Mouse (Mus musculus): ENCODE data around the gene Optc.

Optc gene

DNA sequence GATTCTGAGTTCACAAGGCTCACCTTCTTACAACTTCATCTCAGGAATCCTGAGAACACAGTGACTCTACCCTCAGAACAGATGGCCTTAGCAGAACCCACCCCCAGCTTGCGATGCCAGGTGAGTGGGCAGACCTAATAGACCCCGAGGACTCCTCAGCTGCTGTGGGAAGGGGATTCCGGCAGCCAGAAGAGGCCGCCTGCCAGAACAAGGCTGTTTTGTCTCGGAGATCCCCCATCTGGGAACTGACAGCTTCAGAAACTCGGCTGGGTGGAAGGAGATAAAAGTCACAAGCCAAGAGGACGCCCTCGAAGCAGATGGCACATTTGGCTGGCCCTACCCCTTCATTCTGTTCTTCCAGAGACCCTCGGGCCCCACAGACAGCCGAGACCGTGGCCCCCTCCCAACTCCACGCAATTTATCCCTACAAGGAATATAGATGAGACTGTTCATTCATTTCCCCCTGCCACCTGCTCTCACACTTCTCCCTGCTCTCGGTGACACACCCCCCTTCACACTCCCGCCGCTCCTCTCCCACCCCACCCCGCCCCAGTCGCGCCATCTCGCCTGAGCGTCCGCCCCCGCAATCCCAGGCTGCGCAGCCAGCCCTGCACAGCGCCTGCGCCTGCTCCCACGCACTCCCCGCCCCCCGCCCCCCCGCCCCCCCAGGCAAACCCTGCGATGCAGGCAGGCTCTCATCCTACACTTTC lies at the start of gene Optc:
TSS of gene Optc (minus strand) at position 51 of the 710 bp plus-strand sequence.
- DNase-seq, result peak; percentile 80

DNA sequence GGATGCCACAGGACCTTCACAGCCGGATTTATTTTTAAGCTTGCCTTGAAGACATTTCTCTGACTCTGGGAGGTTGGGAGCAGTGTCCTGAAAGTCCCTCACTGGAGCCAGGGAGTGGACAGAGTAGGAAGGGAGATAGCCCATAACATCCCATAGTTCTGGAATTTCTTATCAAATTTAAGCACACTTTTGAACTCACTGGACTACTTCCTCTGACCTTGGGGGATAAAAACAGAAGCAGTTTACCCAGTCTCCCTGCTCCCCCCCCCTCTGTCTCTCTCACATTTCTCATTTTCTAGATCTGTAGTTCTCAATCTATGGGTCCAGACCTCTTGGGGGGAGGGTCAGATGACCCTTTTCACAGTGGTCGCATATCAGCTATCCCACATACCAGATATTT lies 46.2 kb upstream of the Optc start:
- DNase-seq, result no peak

GRCm38 (mm10) chr1:133953261-133953742 lies 45.5 kb upstream of the Optc start:
- DNase-seq, result peak; percentile 60 to 66

GRCm38 (mm10) chr1:133951598-133951997 lies 43.8 kb upstream of the Optc start:
- no peak for DNase-seq

- no peak for DNase-seq
Observed at GRCm38 (mm10) chr1:133950061-133950782, 42.4 kb upstream of the Optc start.

GRCm38 (mm10) chr1:133945106-133945505 lies 37.3 kb upstream of the Optc start:
- DNase-seq, result no peak

GRCm38 (mm10) chr1:133941904-133942303 lies 34.1 kb upstream of the Optc start:
- no peak for DNase-seq

DNA sequence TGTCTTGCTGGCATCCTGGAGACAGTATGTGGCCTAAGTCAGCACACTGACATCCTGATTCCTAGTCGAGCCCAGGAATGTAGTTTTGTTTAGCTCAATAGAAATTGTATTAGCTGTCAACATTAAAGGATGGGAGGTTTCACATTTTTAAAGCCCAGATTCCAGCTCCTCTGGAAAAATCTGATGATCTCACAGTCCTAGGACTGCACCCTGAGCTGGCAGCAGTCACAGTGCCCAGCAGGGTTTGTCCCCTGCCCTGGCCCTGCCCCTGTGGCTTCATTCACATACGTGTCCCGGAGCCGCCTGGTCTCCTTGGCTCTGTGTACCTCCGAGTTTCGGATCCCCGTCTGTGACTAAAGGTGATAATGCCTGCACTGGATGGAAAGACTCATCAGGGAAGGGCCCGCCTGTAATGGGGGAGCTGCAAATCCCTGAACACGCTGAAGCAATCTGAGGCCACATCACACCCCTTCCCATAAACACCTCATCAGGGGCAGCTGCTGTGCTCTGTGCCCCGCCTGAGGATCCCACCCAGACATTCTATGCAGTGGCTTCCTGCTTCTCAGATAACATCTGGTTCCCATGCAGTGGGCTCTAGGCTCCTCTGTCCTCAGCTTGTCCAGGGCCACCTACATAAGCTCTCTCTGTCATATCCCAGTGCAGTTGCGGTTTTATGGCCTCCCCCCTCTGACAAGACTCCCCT lies 33.5 kb upstream of the Optc start:
- DNase-seq, result no peak

- no peak for DNase-seq
Observed at GRCm38 (mm10) chr1:133940481-133941092, 32.8 kb upstream of the Optc start.

- DNase-seq, result no peak
Observed at GRCm38 (mm10) chr1:133939708-133940107, 31.9 kb upstream of the Optc start.

- no peak for DNase-seq
Observed at GRCm38 (mm10) chr1:133936169-133936568, 28.4 kb upstream of the Optc start.

DNA sequence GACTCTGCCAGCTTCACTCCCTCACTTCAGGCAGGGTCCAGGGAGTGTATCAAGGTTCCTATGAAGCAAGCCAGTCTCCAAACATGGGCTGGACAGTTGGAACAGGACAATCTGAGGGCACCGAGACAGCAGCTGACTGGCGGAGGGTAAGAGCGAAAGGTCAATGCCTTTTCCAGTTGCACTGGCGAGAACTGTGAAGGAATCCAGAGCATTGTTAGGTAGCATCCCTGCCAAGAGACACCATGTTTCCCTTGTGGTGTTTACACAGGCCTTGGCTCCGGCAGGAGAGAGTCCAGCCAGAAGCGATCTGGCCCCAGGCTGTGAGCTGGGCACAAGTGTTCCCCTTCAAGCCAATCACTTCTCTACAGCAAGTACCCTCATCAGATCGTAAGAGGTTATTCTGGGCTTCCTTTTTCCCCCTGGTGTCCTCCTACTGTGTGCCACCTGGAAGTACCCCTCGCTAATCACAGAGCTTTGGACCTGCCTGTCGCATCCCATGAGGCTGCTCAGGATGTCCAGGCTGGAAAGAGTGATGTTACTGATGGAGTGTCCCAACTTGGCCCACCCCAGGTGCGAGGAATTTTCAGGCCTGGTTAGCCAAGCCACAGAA lies 26.7 kb upstream of the Optc start:
- peak; percentile 60 to 69 for DNase-seq

GRCm38 (mm10) chr1:133933301-133934195 lies 25.7 kb upstream of the Optc start:
- DNase-seq, result no peak

DNA sequence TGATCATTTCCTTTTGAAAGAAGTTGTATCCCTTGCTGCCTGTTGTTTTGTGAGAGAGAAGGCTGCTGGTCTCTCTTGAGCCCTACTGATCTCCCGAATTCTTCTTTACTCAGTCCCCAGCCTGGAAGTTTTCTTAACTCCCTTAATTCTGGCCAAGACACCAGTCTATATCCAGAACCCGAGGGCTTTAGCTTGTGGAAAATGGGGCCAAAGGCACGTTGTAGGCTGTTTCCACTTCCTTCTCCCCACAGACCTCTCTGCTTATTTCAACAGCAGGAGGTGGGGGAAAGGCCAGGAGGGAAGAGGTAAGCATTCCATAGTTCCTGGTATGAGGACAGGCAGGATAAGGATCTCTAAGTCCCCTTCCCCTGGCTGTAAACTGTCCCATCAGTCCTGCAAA lies 22.2 kb upstream of the Optc start:
- DNase-seq, result no peak

DNA sequence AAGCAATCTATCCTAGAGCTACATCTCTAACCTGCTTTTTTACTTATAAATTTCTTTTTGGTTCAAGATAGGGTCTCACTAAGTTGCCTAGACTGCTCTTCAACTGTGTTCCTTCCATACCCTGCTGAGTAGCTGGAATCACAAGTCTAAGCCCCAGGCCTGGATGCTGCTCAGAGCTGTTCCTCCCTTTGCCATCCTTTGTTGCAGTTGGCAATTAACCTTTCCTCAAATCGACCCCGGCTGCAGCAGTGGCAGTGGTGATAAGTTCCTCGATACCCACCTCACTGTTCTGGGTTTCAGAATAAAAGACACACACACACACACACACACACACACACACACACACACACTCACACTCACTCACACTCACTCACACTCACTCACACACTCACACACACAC lies 17.4 kb upstream of the Optc start:
- no peak for DNase-seq

GRCm38 (mm10) chr1:133924141-133924875 lies 16.5 kb upstream of the Optc start:
- no peak for DNase-seq

DNA sequence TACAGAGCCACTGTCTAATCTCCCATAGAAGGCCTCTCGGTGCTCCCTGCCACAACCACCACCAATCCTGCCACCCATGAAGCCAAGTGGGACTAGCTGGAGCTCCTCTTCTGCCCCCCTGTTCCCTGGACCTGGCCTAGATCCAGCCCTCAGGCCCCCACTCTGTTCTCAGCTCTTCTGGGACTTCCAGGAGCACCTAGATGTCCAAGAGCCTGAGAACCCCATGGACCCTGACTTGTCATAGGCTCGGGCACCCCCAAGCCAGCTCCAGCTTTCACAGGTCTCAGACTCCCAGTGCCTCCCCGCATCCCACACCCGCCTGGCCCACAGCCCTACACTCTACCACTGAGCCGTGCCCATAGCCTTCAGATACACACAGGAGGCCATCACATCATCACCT lies 15.3 kb upstream of the Optc start:
- DNase-seq, result no peak

- no peak for DNase-seq
Observed at GRCm38 (mm10) chr1:133921304-133921751, 13.5 kb upstream of the Optc start, which contains the start of gene Prelp. Gene Prelp, minus strand, starts transcription at chr1:133921414.

DNA sequence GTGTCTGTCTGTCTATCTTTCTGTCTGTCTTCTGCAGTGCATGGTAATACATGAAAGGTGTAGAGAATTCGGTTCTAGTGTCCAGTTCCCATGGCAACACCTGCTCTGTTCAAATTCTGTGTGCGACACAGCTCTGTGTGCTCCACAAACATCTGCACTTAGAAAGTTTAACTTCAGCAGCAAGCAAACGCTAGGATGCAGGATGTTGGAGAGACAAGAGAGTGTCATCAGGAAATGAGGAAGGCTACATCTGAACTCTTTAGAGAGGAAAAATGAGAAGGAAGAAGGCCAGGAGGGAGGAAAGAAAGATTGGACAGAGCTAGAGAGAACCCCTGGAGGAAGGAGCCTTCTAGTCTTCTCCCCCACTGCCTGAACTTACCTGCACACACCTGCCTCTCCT lies 13.1 kb upstream of the Optc start:
- DNase-seq, result no peak

GRCm38 (mm10) chr1:133920401-133920800 lies 12.6 kb upstream of the Optc start:
- no peak for DNase-seq

GRCm38 (mm10) chr1:133918088-133918470 lies 10.3 kb upstream of the Optc start:
- DNase-seq, result no peak

Data from cerebellum, postnatal 14 days (tissue).